Mouse (Mus musculus) frontal cortex, postnatal 10 days (tissue): ENCODE data around the gene Olfr1412.

ENCODE experiments used
- DNase-seq, 2 experiments: peaks; one replicate each; pipeline ENCODE4 v3.0.0; 2022; ENCODE audit warnings: low spot score in 2 of 2, mixed read lengths in 1 of 2

Olfr1412 gene

DNA sequence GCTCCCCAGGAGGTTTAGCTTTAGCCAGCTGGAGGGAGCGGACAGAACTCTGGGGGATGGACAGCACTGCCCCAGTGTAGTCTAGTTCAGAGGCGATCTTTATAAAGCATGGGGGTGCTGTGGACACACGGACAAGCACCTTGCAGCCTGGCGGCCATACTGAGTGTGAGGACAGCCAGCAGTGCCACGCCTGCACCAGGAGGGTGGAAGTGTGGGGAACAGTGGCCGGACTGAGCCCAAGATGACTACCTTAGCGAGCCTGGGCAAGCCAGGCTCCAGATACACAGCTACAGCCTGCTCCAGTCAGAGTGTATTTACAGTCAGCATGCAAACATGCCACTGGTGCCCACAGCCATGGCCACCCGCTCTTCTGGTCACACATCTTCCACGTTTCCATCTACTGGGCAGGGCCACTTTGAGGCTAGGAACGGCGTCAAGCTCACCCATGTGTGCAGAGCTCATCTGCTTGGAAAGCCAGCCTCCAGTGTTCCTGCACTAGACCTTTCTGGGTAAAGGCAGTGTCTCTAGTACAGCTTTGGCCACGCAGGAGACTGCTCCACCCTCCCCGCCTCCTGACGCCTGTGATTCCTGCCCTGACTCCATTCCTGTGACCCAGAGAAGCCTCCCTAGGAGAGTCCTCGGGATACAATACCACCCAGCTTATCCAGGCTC is 52.1 kb downstream of the Olfr1412 start:
- no peak for DNase-seq

- no peak for DNase-seq
Measured at GRCm38 (mm10) chr1:92638181-92638580, 52.6 kb downstream of the Olfr1412 start.

DNA sequence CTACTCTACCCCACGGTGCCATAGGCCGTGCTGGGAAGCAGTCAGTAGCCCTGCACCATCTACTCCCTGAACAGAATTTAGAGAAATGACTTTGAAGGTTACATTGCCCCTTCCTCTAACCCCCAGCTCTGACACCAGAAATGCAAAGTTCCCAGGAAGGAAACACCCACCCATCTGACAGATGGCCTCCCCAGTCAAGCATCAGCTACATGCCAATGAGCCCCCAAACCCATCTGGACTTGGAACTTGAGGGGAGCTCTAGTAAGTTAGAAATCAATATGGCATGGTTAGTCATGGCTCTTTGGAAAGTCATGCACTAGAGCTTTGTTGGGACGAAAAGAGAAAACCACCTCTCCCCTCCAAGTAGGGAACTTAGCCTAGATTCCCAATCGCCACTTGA is 53.2 kb downstream of the Olfr1412 start:
- DNase-seq, result no peak

- DNase-seq, result no peak
Measured at GRCm38 (mm10) chr1:92640393-92640792, 54.8 kb downstream of the Olfr1412 start.
